Mouse (Mus musculus) kidney, adult 9 months (tissue): ENCODE data around the gene Scimp.

Source experiments
- DNase-seq: peaks from one replicate; pipeline ENCODE4 v3.0.0; 2022

Gene Scimp

GRCm38 (mm10) chr11:70812365-70812764 is at the start of gene Scimp:
Scimp (minus strand) TSS chr11:70812586.
- no peak for DNase-seq

- DNase-seq: no peak
Measured at GRCm38 (mm10) chr11:70860371-70860770, 48.0 kb upstream of the Scimp start.

- DNase-seq: no peak
Measured at GRCm38 (mm10) chr11:70846029-70846428, 33.6 kb upstream of the Scimp start.

DNA sequence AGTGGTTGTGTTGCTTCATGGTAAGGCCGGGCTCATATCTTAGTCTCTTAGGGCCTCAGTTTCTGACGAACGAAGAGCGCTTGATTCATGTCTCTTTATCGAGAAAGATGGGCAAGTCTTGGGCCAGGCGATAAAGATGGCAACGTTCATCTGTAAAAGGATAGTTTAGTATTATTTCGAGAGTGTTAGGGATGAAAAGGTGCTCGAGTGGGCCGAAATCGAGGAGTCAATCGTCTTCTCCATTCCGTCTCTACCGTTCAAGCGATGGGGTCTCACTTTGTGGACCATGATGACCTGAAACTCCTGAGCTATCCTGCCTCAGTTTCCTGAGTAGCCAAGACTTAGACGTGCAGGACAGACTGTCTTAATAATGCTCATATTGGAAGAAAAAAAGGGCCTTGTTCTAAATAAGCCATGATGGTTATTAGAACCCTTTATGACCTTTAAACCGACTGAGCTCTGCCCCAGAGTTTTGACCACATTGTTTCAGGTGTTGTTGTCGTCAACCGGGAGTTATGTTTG is 33.1 kb upstream of the Scimp start:
- DNase-seq: no peak

GRCm38 (mm10) chr11:70844559-70845456 is 32.4 kb upstream of the Scimp start, which contains the start of gene Rabep1:
Rabep1 (plus strand) TSS chr11:70844778.
- peak; percentile 92 for DNase-seq

- DNase-seq: peak; percentile 40
Measured at GRCm38 (mm10) chr11:70843701-70844551, 31.5 kb upstream of the Scimp start.

GRCm38 (mm10) chr11:70842983-70843382 is 30.6 kb upstream of the Scimp start:
- peak; percentile 38 for DNase-seq

GRCm38 (mm10) chr11:70838610-70839009 is 26.2 kb upstream of the Scimp start:
- DNase-seq: no peak

DNA sequence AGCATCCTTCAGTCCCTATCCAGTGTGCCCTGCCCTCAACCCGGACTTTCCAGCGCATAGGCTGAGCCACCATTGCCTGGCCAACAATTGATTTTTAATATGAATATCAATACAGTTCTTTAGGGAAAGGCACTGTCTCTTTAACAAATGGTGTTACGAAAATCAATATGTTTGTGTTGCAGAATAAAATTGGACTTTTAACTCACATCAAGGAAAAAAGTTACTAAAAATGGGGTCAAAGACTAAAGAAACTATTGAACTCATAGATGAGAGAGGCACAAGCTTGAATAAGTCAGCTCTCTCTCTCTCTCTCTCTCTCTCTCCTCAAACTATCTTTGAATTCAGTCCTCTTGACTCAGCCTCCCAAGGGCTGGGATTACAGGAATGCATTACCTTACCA is 24.6 kb upstream of the Scimp start:
- DNase-seq: no peak

- no peak for DNase-seq
Measured at GRCm38 (mm10) chr11:70835381-70835831, 23.0 kb upstream of the Scimp start.

DNA sequence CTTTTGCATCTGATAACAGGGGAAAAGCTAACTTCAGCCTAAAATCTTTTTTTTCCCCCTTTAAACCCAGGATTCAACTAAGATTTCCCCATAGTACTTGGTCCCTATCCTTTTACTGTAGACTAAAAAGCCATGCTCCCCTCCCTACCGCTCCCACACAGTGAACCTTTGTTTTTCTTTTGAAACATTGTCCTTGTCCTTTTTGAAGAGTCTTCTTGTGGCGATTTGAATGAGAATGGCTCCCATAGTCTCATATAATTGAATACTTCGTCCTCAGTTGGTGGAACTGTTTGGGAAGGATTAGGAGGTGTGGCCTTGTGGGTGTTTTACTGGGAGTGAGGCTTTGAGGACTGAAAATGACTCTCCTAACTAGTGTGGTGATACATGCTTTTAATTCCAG is 21.4 kb upstream of the Scimp start:
- DNase-seq: no peak

DNA sequence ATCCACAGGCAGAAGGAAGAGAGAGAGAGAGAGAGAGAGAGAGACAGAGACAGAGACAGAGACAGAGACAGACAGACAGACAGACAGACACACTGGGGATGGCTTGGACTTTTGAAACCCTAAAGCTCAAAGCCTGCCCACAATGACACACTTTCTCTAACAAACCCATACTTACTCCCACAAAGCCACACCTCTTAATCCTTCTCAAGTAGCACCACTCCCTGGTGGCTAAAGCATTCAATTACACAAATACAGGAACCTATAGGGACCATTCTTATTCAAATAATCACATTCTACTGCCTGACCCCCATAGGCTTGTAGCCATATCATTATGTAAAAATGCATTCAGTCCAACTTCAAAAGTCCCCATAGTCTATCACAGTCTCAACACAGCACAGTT is 21.0 kb upstream of the Scimp start:
- no peak for DNase-seq

DNA sequence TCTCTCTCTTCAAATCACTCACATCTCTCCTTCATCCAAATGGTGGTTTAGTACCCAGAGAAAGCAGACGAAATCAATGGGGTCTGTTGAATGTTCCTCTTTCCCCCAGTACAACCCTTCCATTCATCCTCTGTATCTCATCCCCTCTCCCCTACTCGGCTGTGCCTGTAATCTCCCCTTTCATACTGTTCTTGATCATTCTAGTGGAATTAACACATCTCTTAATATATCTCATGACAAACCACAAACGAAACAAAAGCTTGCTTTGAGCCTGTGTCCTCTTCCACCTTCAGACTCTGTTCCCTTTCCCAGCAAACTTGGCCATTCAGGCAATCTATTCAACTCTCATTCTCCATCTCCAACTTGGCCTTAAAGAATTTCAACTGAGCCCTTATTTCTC is 18.8 kb upstream of the Scimp start:
- DNase-seq: no peak

GRCm38 (mm10) chr11:70828975-70829615 is 16.7 kb upstream of the Scimp start:
- no peak for DNase-seq

GRCm38 (mm10) chr11:70826207-70826606 is 13.8 kb upstream of the Scimp start:
- no peak for DNase-seq

DNA sequence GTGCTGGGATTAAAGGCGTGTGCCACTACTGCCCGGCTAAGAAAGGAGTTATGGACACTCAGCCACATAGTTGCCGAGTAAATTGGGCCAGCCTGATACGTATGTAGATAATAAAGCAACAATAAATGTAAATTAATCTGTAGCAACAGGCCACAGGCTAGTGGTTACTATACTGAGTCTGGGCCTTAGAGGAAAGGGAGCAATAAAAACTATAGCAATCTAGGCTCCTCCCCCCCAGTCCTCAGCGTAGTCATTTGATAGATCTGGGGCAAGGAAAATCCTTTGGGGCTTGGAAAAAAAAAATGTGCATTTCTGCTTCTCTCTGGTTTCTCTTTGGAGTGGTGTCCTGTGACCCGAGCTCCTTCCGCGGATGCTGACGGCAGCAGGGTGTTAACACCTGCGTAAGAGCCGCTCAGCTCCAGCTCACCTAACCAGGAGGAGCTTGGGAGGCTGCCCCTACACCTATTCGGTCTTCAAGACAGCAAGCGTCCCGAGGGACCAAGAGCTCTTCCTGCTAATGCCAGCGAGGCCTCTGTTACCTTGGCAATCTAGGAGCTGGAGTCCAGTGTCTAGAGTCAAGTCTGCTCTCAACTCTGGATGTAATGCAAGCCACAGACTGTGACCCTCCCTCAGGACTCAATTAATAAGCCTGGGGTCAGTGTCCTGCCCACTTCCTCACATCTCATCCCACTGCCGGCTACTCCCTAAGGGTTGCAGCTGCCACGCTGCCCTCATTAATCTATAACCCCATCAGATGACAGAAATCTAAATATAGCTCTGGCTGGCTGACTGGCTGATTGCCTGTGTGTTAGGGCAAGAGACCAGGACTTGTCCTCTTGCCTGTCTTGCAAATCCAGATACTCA is 9.6 kb upstream of the Scimp start:
- DNase-seq: peak; percentile 86

DNA sequence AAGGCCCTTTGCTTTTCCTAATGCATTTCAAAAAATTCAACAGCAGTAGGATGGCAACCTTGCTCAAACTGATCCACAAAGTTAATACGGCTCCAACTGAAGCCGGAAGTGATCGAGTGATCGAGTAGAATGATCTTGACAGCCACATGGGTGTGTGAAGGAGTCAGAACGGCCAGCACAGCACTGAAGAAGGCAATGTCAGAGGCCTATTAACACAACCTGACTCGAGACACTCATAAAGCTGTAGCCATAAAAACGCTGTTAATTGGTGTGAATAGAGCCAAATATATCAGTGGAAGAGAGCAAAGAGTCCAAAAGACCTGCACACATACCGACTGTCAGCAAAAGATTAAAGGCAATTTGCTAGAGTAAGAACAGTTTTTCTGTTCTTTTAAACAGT is 7.7 kb upstream of the Scimp start:
- DNase-seq: no peak

DNA sequence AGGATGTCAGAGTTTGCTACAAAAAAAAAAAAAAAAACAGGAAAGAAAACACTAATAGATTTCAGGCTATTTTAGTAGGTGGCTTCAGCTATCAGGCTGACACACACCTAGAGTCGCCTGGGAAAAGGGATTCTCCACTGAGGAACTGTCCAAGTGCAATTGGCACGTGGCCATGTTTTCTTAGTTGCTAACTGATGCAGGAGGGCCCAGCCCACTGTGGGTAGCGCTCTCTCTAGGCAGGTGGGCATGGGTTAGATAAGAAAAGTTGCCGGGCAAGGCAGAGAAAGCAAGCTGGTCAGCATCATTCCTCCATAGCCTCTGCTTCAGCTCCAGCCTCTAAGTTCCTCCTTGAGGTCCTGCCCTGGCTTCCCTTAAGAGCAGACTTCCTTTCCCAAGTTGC is 4.4 kb upstream of the Scimp start:
- no peak for DNase-seq

GRCm38 (mm10) chr11:70815498-70816078 is 3.2 kb upstream of the Scimp start:
- DNase-seq: peak; percentile 77

DNA sequence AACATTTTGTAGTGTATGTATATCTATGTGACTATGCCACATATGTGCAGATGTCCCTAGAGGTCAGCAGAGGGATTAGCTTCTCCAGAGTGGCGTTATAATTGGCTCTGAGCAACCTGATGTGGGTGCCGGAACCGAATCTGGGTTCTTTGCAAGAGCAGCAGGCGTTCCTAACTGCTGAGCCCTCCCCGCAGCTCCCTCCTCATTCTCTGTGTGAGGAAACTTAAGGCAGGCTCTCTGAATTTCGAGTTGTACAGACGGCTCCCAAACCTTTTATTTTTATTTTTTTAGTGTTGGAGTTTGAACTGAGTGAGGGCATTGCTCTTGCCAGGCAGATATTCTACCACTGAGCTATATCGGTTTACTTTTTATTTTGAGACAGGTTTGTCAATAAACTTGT is 2.7 kb upstream of the Scimp start:
- DNase-seq: no peak

DNA sequence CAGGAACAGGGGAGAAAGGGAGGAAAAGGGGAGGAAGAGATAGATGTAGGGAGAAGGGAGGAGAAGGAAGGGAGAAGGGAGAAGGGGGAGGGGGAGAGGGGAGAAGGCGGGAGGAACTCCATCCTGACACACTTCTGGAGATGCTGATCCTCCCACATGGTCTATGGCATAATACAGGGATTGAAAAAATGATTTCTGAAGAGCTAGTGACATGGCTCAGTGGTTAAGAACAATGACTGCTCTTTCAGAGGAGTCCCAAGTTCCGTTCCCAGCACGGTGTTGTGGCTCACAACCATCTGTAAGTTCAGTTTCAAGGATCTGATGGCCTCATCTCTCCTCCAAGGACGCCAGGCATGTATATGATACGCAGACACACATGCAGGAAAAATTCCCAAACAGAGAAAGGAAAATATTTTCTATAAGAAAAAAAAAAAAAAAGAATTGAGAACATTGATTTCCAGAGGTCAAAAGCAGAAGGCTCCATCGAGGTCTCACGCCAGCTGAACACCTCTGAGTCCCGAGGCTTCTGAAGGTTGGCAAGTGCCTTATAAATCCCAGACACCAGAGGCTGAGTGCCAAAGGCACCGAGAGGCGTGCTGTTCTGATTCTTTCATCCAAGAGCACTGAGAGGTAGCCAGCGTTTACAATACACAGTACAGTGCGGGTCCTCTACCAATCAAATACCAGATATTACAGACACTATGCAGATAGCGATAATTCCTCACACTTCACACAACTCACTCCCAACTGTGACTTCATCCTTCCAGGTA is 730 bp downstream of the Scimp start:
- DNase-seq: no peak
